Mouse (Mus musculus) erythroblast, embryonic 14.5 days (primary cell): ENCODE data around the gene 1700057G04Rik.

Source experiments
- GATA1 ChIP-seq: IDR thresholded peaks from 2 replicates; pipeline ENCODE4 v1.6.1; 2012; ENCODE audit warnings: low read length, inconsistent platforms, mixed read lengths
- TAL1 ChIP-seq: IDR thresholded peaks from 3 replicates; pipeline ENCODE4 v1.6.1; 2012; ENCODE audit warnings: low read length, inconsistent platforms, mixed read lengths

- TF ChIP-seq GATA1, result no peak
- TF ChIP-seq TAL1, result no peak
Measured at GRCm38 (mm10) chr9:92266558-92267171, 42.5 kb upstream of the 1700057G04Rik start.
